8 mouse cellular contexts compared by ENCODE assay signal in the genomic region with DNA sequence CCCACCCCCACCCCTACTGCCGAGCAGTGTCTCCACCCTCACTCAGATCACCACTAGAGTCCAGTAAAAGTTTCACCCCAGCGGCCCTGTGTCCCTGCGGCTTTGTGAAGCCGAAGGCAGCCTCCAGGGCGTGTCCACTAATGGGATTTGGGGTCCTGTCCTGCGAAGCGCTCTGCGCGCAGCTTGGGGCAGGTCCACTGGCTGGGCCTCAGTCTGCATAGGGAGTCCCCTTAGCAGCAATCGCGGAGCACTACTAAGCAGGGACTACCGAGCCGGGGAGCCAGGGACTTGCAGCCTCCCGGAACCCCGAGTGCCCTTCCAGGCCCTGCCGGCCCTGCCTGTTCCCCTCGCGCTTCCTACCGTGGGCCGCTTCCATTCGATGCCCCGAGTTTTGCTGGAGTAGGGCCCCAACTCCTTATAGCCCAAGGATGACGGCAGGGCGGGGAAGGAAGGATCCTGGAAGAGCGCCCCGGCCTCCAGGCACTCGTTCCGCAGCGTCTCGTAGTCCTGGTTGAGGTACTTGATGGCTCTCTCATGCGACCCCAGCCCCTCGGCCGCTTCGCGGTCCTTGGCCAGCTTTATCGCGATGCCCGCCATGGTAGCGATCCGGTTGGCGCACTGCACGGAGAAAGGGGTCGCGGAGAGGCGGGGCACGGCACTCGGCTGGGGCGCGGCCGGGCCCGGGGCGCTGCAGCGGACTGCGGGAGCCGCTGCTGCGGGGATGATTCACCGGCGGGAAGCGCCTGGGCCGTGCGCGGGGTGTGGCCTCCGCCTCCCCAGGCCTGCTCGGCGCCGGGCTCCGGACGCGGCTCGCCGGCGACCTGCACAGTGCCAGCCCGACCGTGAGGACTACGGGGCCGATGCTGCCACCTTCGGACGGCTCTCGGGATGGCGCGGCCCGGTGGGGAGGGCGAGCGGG. TPM values are rescaled to one million over a fixed set of nuclear protein-coding genes. Genes with fewer than 3 reads are reported as not detected.
A peak's percentile ranks its signal among the peaks of the same experiment; 100 is the strongest.
DNase-seq lines count a peak whose midpoint lies in the region; ATAC-seq and TF ChIP-seq lines count a peak whose summit lies in the region.

Capn2 (minus strand) TSS at position 851 of the 919 bp plus-strand sequence.

- peaks cover 65% of the 10 kb centered on the region for H3K4me1 ChIP-seq in heart, embryonic 12.5 days (replicated peaks)
- H3K4me1 ChIP-seq in kidney, embryonic 16.5 days (ENCODE audit: insufficient read depth, low read length) = peaks cover 42% of the 10 kb centered on the region
- peaks cover 4% of the 10 kb centered on the region; the same call in 1 of the 2 replicates for H3K4me1 ChIP-seq in liver, adult 2 months (ENCODE audit: control insufficient read depth, insufficient read depth, low read length)

- peak within 1 kb of the TSS; percentile 83 for H3K4me3 ChIP-seq in heart, embryonic 12.5 days
- peak within 1 kb of the TSS; percentile 72 for H3K4me3 ChIP-seq in kidney, embryonic 16.5 days (ENCODE audit: low read length)
- peak within 1 kb of the TSS; percentile 75 for H3K4me3 ChIP-seq in liver, adult 2 months (ENCODE audit: insufficient read depth, low read depth, low read length)

- H3K9ac ChIP-seq in heart, embryonic 12.5 days = peak within 1 kb of the TSS; percentile 85
- peak within 1 kb of the TSS; percentile 94 for H3K9ac ChIP-seq in kidney, embryonic 16.5 days (replicated peaks; ENCODE audit: low read length)
- H3K9ac ChIP-seq in liver, adult 2 months (ENCODE audit: low read depth, low read length) = peak within 1 kb of the TSS; percentile 87

- peak within 1 kb of the TSS; percentile 81 for H3K4me2 ChIP-seq in heart, embryonic 12.5 days
- peak within 1 kb of the TSS; percentile 71 for H3K4me2 ChIP-seq in kidney, embryonic 16.5 days (replicated peaks; ENCODE audit: low read depth, low read length)

- peak; percentile 75 for DNase-seq in 3T3-L1 (ENCODE audit: low read depth, low spot score)
- DNase-seq in adrenal gland, postnatal 4 days (ENCODE audit: low spot score in 2 of 2) = peak; percentile 60 to 68
- peak; percentile 57 for DNase-seq in fibroblast of lung, adult 2 months (ENCODE audit: low read depth)
- DNase-seq in liver, adult 2 months (ENCODE audit: extremely low read depth, low read depth, low spot score) = peak; percentile 48
- DNase-seq in monocyte, adult 2 months (ENCODE audit: low read depth in 1 of 2, low spot score in 2 of 2) = peak; percentile 55 to 69
- DNase-seq in spleen, postnatal 14 days (ENCODE audit: low spot score in 2 of 2) = peak; percentile 59 to 75

- under 1% methylated on average over 75 of the region's 84 CpGs for WGBS in heart, embryonic 12.5 days
- WGBS in kidney, embryonic 16.5 days = under 1% methylated on average over 84 of the region's 84 CpGs
- under 1% methylated on average over 83 of the region's 84 CpGs for WGBS in liver, adult 2 months

- H3K79me2 ChIP-seq in liver, adult 2 months (ENCODE audit: control insufficient read depth, insufficient read depth, low read length) = peaks cover 14% of the 10 kb centered on the region; the same call in 1 of the 2 replicates

- ATAC-seq in heart, embryonic 12.5 days (ENCODE audit: insufficient number of reproducible peaks, low FRiP score) = peak; percentile 87
- peak; percentile 92 for ATAC-seq in kidney, embryonic 16.5 days (ENCODE audit: low FRiP score, low TSS enrichment)

- peaks cover 25% of the 10 kb centered on the region for H3K36me3 ChIP-seq in heart, embryonic 12.5 days
- H3K36me3 ChIP-seq in kidney, embryonic 16.5 days (ENCODE audit: insufficient read depth, low read length) = peaks cover 1% of the 10 kb centered on the region
- H3K36me3 ChIP-seq in liver, adult 2 months (ENCODE audit: control insufficient read depth, insufficient read depth, low read length) = no peaks in the 10 kb centered on the region

- H3K27ac ChIP-seq in heart, embryonic 12.5 days (ENCODE audit: poor library complexity, severe bottlenecking) = peak within 1 kb of the TSS; percentile 84
- H3K27ac ChIP-seq in kidney, embryonic 16.5 days (ENCODE audit: low read length) = peak within 1 kb of the TSS; percentile 86
- H3K27ac ChIP-seq in liver, adult 2 months (replicated peaks; ENCODE audit: insufficient read depth, low read depth, low read length) = peak within 1 kb of the TSS; percentile 51

- no peaks in the 10 kb centered on the region for H3K27me3 ChIP-seq in heart, embryonic 12.5 days (replicated peaks)
- H3K27me3 ChIP-seq in kidney, embryonic 16.5 days (ENCODE audit: insufficient read depth, low read length) = no peaks in the 10 kb centered on the region
- no peaks in the 10 kb centered on the region for H3K27me3 ChIP-seq in liver, adult 2 months (ENCODE audit: control insufficient read depth, insufficient read depth, low read length)

- H3K9me3 ChIP-seq in heart, embryonic 12.5 days (replicated peaks) = no peaks in the 10 kb centered on the region
- no peaks in the 10 kb centered on the region for H3K9me3 ChIP-seq in kidney, embryonic 16.5 days (ENCODE audit: low read length)

- 0 out of 2 replicates have a peak, but pooled peaks have one; percentile 6 for TF ChIP-seq POLR2A in liver, adult 2 months (IDR thresholded peaks at IDR 0.05; ENCODE audit: extremely low read depth, insufficient read depth, low read length)

- peak; percentile 77 for TF ChIP-seq CTCF in liver, adult 2 months (IDR thresholded peaks at IDR 0.05; ENCODE audit: low read depth, low read length)

RNA-seq across cellular contexts. Expression of gene Capn2, which starts in this region (rescaled TPM):
- total RNA-seq in adrenal gland, postnatal 4 days (2021) = 10 to 100 TPM; 67.3 to 72.8 TPM
- 119 and 123 TPM in 2 replicates for polyA plus RNA-seq in heart, embryonic 12.5 days (2016; fragmentation: Nextera tagmentation; extraction: Ambion mirVana)
- 136 and 142 TPM in 2 replicates for polyA plus RNA-seq in kidney, embryonic 16.5 days (2015; fragmentation: Nextera tagmentation; extraction: Ambion mirVana)
- 27.8 and 28.1 TPM in 2 replicates for total RNA-seq in liver, adult 2 months (2014; rRNA removed)
- polyA plus RNA-seq in liver, adult 2 months (2012; rRNA removed) = 9.3 and 10.3 TPM in 2 replicates

Comparison
In these comparisons a context has a peak if more than half of its experiments do, and no peak if none do; other contexts are left out.
1. Peak in every context shown above with its lines: DNase-seq, ATAC-seq, H3K4me3 ChIP-seq and H3K27ac ChIP-seq.
2. RNA of gene Capn2 (polyA plus RNA-seq): 136 to 142 TPM in kidney, embryonic 16.5 days and 119 to 123 TPM in heart, embryonic 12.5 days; 9.3 to 10.3 TPM in liver, adult 2 months; every median in the first group is over 10 times any median in the second.